Comparison of ENCODE assay signal across 8 mouse cellular contexts in the genomic region with DNA sequence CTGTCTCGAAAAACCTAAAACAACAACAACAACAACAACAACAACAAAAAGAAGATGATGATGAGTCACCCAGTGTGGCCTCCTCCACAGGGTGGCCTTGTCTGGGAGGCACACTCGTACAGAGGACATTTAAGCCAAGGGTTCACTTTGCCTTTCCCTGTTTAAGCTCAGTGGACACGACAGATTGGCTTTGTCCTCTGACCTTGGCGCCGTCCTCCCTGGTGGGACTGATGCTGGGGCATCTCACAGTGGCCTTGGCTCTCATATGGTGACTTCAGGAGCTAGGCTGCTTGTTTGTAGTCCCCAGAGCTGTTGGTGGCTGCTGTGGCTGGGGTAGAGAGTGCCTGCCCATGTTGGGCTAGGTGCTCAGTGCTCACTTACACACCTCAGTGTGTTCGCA. TPM values are rescaled to one million over a fixed set of nuclear protein-coding genes. Genes with fewer than 3 reads are reported as not detected.
DNase-seq lines count a peak whose midpoint lies in the region; ATAC-seq and TF ChIP-seq lines count a peak whose summit lies in the region.
"Had no signal": no experiment of that assay in that cellular context is flagged by ENCODE, and none has a peak within 500 bp of the region (broad histone marks: within the 10 kb centered on the region; RNA-seq: fewer than 3 reads in every experiment).

No protein-coding gene starts in this region.

- 79% methylated on average over 6 of the region's 6 CpGs for WGBS in intestine, embryonic 14.5 days
- 86% methylated on average over 6 of the region's 6 CpGs for WGBS in intestine, postnatal 0 days
- WGBS in embryonic facial prominence, embryonic 11.5 days = 77% methylated on average over 6 of the region's 6 CpGs
- 81% methylated on average over 6 of the region's 6 CpGs for WGBS in forebrain, embryonic 13.5 days
- 82% methylated on average over 6 of the region's 6 CpGs for WGBS in limb, embryonic 13.5 days

- peaks cover 23% of the 10 kb centered on the region; the same call in 1 of the 2 replicates for H3K36me3 ChIP-seq in intestine, embryonic 14.5 days (ENCODE audit: control insufficient read depth, insufficient read depth, low read length)
- H3K36me3 ChIP-seq in intestine, postnatal 0 days (ENCODE audit: control insufficient read depth, insufficient read depth) = peaks cover 29% of the 10 kb centered on the region
- no peaks in the 10 kb centered on the region; the same call in 1 of the 2 replicates for H3K36me3 ChIP-seq in embryonic facial prominence, embryonic 11.5 days (replicated peaks; ENCODE audit: control insufficient read depth, insufficient read depth, low read depth, low read length)
- H3K36me3 ChIP-seq in forebrain, embryonic 13.5 days (ENCODE audit: poor library complexity, severe bottlenecking) = peaks cover 14% of the 10 kb centered on the region
- peaks cover 42% of the 10 kb centered on the region for H3K36me3 ChIP-seq in limb, embryonic 13.5 days

- H3K9me3 ChIP-seq in intestine, embryonic 14.5 days (ENCODE audit: control insufficient read depth, low read length) = no peaks in the 10 kb centered on the region
- H3K9me3 ChIP-seq in intestine, postnatal 0 days (ENCODE audit: control insufficient read depth) = no peaks in the 10 kb centered on the region
- no peaks in the 10 kb centered on the region for H3K9me3 ChIP-seq in embryonic facial prominence, embryonic 11.5 days (replicated peaks; ENCODE audit: control insufficient read depth, low read length)
- H3K9me3 ChIP-seq in forebrain, embryonic 13.5 days (replicated peaks) = no peaks in the 10 kb centered on the region
- H3K9me3 ChIP-seq in limb, embryonic 13.5 days = no peaks in the 10 kb centered on the region

- DNase-seq in intestine, embryonic 14.5 days (ENCODE audit: low spot score) = no peak
- no peak for DNase-seq in embryonic facial prominence, embryonic 11.5 days (ENCODE audit: low spot score)
- no peak for DNase-seq in cerebellum, adult 18-20 months

- peaks cover 18% of the 10 kb centered on the region for H3K4me1 ChIP-seq in intestine, embryonic 14.5 days (replicated peaks; ENCODE audit: control insufficient read depth, insufficient read depth, low read length)
- H3K4me1 ChIP-seq in intestine, postnatal 0 days (replicated peaks; ENCODE audit: control insufficient read depth, insufficient read depth, low read length) = 0 out of 2 replicates have a peak, but pooled peaks cover 4% of the 10 kb centered on the region
- peaks cover 8% of the 10 kb centered on the region for H3K4me1 ChIP-seq in embryonic facial prominence, embryonic 11.5 days (ENCODE audit: control insufficient read depth, insufficient read depth, low read length)
- H3K4me1 ChIP-seq in forebrain, embryonic 13.5 days = peaks cover 14% of the 10 kb centered on the region
- peaks cover 57% of the 10 kb centered on the region for H3K4me1 ChIP-seq in limb, embryonic 13.5 days

- TF ChIP-seq CTCF in intestine, postnatal 0 days (IDR thresholded peaks at IDR 0.05; ENCODE audit: low read depth) = no peak

- H3K4me2 ChIP-seq in intestine, embryonic 14.5 days (ENCODE audit: low read length) = no peak overlapping the region
- no peak overlapping the region for H3K4me2 ChIP-seq in intestine, postnatal 0 days (replicated peaks; ENCODE audit: low read depth)
- no peak overlapping the region for H3K4me2 ChIP-seq in embryonic facial prominence, embryonic 11.5 days (ENCODE audit: low read depth, low read length)
- H3K4me2 ChIP-seq in forebrain, embryonic 13.5 days = no peak overlapping the region
- peak overlapping the region; percentile 38; the same call in 1 of the 2 replicates for H3K4me2 ChIP-seq in limb, embryonic 13.5 days (replicated peaks)

- H3K27me3 ChIP-seq in intestine, embryonic 14.5 days (replicated peaks; ENCODE audit: control insufficient read depth, insufficient read depth, low read length) = no peaks in the 10 kb centered on the region
- no peaks in the 10 kb centered on the region for H3K27me3 ChIP-seq in intestine, postnatal 0 days (replicated peaks; ENCODE audit: control insufficient read depth, insufficient read depth, low read length)
- no peaks in the 10 kb centered on the region for H3K27me3 ChIP-seq in embryonic facial prominence, embryonic 11.5 days (ENCODE audit: control insufficient read depth, insufficient read depth, low read length)
- H3K27me3 ChIP-seq in forebrain, embryonic 13.5 days = no peaks in the 10 kb centered on the region
- no peaks in the 10 kb centered on the region for H3K27me3 ChIP-seq in limb, embryonic 13.5 days

- H3K4me3 ChIP-seq in intestine, embryonic 14.5 days (ENCODE audit: low read depth, low read length) = no peak overlapping the region
- no peak overlapping the region for H3K4me3 ChIP-seq in intestine, postnatal 0 days (ENCODE audit: low read depth, low read length)
- no peak overlapping the region for H3K4me3 ChIP-seq in embryonic facial prominence, embryonic 11.5 days (ENCODE audit: low read depth, low read length)
- H3K4me3 ChIP-seq in forebrain, embryonic 13.5 days = no peak overlapping the region
- H3K4me3 ChIP-seq in limb, embryonic 13.5 days = no peak overlapping the region

- no peak overlapping the region for H3K9ac ChIP-seq in intestine, embryonic 14.5 days (ENCODE audit: low read length)
- H3K9ac ChIP-seq in intestine, postnatal 0 days (ENCODE audit: low read depth, low read length) = no peak overlapping the region
- H3K9ac ChIP-seq in embryonic facial prominence, embryonic 11.5 days (replicated peaks; ENCODE audit: low read length) = no peak overlapping the region
- no peak overlapping the region for H3K9ac ChIP-seq in forebrain, embryonic 13.5 days
- no peak overlapping the region for H3K9ac ChIP-seq in limb, embryonic 13.5 days
- H3K9ac ChIP-seq: liver, embryonic 14.5 days had no signal

- H3K27ac ChIP-seq in intestine, embryonic 14.5 days (ENCODE audit: low read depth) = 0 out of 2 replicates have a peak overlapping the region, but pooled peaks have one; percentile 36
- no peak overlapping the region for H3K27ac ChIP-seq in intestine, postnatal 0 days (ENCODE audit: low read depth, low read length)
- H3K27ac ChIP-seq in embryonic facial prominence, embryonic 11.5 days (replicated peaks; ENCODE audit: low read depth, low read length) = 0 out of 2 replicates have a peak overlapping the region, but pooled peaks have one; percentile 20
- peak overlapping the region; percentile 57 for H3K27ac ChIP-seq in forebrain, embryonic 13.5 days
- H3K27ac ChIP-seq in limb, embryonic 13.5 days = peak overlapping the region; percentile 84; the same call in 1 of the 2 replicates
- H3K27ac ChIP-seq: liver, embryonic 14.5 days had no signal

- no peak; the same call in 1 of the 2 replicates for ATAC-seq in intestine, embryonic 14.5 days (replicated peaks; ENCODE audit: low FRiP score, low TSS enrichment, low read depth)
- no peak for ATAC-seq in intestine, postnatal 0 days
- ATAC-seq in embryonic facial prominence, embryonic 11.5 days (replicated peaks; ENCODE audit: insufficient number of reproducible peaks, low FRiP score, low TSS enrichment, low read depth) = no peak
- ATAC-seq in forebrain, embryonic 13.5 days = no peak
- ATAC-seq in limb, embryonic 13.5 days (ENCODE audit: low FRiP score, low read depth) = no peak
- no peak for ATAC-seq in erythroid progenitor cell, adult 5-6 weeks (replicated peaks; ENCODE audit: low FRiP score, poor library complexity, severe bottlenecking)

RNA-seq across cellular contexts. Expression of gene Ppard, which starts 11.7 kb away (rescaled TPM):
- polyA plus RNA-seq in intestine, embryonic 14.5 days (2014; fragmentation: Nextera tagmentation; extraction: Ambion mirVana) = 2.1 and 2.5 TPM in 2 replicates
- 1.7 and 2.1 TPM in 2 replicates for polyA plus RNA-seq in intestine, postnatal 0 days (2015; fragmentation: Nextera tagmentation; extraction: Ambion mirVana)
- 1.9 and 2.0 TPM in 2 replicates for polyA plus RNA-seq in embryonic facial prominence, embryonic 11.5 days (2014; fragmentation: Nextera tagmentation; extraction: Ambion mirVana)
- 1.4 and 1.8 TPM in 2 replicates for polyA plus RNA-seq in forebrain, embryonic 13.5 days (2015; fragmentation: Nextera tagmentation; extraction: Ambion mirVana)
- polyA plus RNA-seq in limb, embryonic 13.5 days (2015; fragmentation: Nextera tagmentation; extraction: Ambion mirVana) = 3.0 and 3.4 TPM in 2 replicates
- total RNA-seq in erythroid progenitor cell, adult 5-6 weeks (2015; ENCODE audit: low replicate concordance) = 2.9 and 4.0 TPM in 2 replicates
- 1.7 TPM in 1 of 2 replicates, not detected in the other for total RNA-seq in erythroid progenitor cell, adult 5-6 weeks (2017; ENCODE audit: low replicate concordance)

RNA-seq across cellular contexts. Expression of gene Def6, which starts 36.6 kb away (rescaled TPM):
- polyA plus RNA-seq in intestine, embryonic 14.5 days (2014; fragmentation: Nextera tagmentation; extraction: Ambion mirVana) = 1.9 and 2.6 TPM in 2 replicates
- 1.7 TPM in 2 replicates for polyA plus RNA-seq in intestine, postnatal 0 days (2015; fragmentation: Nextera tagmentation; extraction: Ambion mirVana)
- polyA plus RNA-seq in embryonic facial prominence, embryonic 11.5 days (2014; fragmentation: Nextera tagmentation; extraction: Ambion mirVana) = 2.6 and 3.0 TPM in 2 replicates
- polyA plus RNA-seq in forebrain, embryonic 13.5 days (2015; fragmentation: Nextera tagmentation; extraction: Ambion mirVana) = 3.3 and 3.6 TPM in 2 replicates
- polyA plus RNA-seq in limb, embryonic 13.5 days (2015; fragmentation: Nextera tagmentation; extraction: Ambion mirVana) = 10.8 and 12.1 TPM in 2 replicates
- 5.8 and 13.8 TPM in 2 replicates for total RNA-seq in erythroid progenitor cell, adult 5-6 weeks (2015; ENCODE audit: low replicate concordance)
- 17.2 and 17.8 TPM in 2 replicates for total RNA-seq in erythroid progenitor cell, adult 5-6 weeks (2017; ENCODE audit: low replicate concordance)
